Mouse (Mus musculus) liver, postnatal 0 days (tissue): ENCODE data around the gene Gm20388.

ENCODE experiments used
- CTCF ChIP-seq: sonication (generic); IDR thresholded peaks from 2 replicates; pipeline ENCODE4 v1.5.1; 2016; ENCODE audit warnings: antibody characterized with exemption, low read depth
- EP300 ChIP-seq: IDR thresholded peaks from 2 replicates; pipeline ENCODE4 v1.6.1; 2016; ENCODE audit warnings: antibody characterized with exemption, low read depth, mild to moderate bottlenecking

- TF ChIP-seq CTCF (no peak), EP300 (no peak)
Observed at GRCm38 (mm10) chr8:123894502-123895097, 3984.0 kb downstream of the Gm20388 start, which contains the start of gene Acta1.
